Mouse (Mus musculus): ENCODE results near the gene Klf17.

DNA sequence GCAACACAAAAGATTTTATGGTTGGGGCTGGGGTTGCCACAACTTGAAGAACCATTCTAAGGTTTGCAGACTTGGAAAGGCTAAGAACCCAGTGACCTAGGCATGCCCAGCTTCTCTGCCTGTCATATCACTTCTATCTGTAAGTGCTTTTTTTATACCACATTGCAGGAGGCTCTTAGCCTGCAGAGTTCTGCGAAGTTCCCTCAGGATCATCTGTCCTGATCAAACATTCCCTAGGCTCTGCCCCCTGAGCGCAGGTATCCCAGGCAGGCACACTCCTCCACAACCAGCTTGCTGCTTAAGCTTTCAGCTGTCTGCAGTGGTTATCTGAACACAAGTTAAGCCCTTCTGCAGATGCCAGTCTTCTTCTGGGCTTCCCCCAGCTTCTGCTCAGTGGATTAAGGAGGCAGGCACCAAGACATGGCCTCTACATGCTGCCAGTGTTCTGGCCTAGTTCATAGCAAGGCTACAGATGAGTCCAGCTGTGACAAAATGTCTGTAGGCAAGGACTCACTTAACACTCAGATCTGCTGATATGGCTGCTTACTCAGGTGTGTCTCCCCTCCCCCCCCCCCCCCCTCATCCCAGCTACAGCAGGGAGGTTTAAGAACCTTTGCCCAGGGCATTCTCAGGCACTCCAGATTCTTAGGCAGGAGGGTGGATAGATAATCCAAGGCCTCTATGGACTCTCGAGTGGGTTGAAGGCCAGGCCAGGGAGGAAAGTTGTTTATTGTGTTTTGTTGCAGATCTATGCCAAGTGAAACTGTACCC, 56.5 kb downstream of the Klf17 start:
- no peak for TF ChIP-seq CTCF (conservative IDR thresholded peaks at IDR 0.05; ENCODE audit: insufficient read depth, insufficient read length, low read depth, low read length)
- TF ChIP-seq POLR2A (IDR thresholded peaks at IDR 0.05; ENCODE audit: low read depth, low read length) = no peak

Measured in kidney, adult 2 months (tissue).